Mouse (Mus musculus): ENCODE results near the gene Proser2.

The Proser2 gene

DNA sequence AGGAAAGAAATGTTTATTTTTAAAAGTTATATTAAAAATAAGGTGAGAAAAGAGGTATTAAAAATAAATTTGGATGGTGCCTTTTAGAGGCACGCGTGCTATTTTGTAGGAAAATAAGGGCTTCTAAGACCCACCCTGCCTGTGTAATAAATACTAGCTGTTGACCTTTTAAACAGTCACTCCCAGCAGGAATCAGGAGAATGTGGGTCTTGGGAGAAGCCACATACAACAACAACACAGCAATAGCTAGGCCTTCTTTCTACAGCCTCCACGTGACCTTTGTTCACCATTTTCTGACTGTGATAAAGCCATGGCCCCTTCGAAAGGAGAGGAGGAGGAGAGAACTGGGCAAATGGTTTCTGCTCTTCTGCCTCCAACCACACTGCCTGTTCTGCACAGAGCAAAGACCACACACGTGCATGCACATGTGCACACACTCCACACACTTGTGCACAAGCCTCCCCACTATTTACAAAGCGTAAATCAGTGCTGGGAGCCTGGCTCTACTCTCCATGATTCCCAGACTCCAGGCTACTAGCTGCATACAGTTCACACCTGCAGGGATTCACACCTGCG lies 57.2 kb downstream of the Proser2 start:
- no peak for DNase-seq (ENCODE audit: low read depth, low spot score)

DNA sequence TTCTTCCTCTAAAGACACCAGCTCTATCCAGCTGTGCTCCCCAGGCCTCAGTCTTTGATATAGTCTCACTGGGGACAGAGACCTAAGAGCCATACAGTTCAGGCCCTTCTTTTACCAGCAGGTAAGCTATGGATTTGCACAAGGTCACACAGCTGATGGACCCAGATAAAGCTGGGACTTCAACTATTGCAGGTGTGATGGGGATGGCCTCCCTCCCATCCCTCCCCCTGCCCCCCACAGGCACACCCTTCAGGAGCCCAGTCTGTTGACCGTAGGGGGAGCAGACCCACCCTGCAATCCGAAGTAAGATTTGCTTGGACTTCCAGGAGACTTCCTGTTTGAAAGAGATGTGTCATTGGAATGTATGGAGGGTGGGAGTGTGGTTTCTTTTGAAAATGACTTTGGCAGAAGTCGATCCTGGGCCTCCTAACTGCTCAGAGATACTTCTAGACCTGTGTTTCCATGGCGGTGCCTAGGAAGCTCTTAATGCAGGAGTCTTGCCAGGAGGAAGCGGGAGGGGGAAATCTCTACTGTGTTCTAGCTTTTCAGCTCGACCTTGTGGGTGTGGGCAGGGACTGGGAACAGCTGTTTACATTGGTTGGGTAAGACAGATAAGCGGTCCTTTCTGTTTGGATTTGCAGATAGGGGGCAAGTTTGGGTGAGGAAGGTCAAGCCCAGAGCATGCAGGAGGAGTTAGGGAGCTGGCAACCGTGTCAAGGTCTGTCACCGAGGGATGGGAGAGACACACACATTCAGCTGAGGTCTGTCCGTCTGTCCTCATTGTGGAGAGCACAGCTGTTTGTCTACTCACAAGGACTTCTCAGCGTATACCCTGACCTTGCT lies 58.2 kb downstream of the Proser2 start:
- no peak for DNase-seq (ENCODE audit: low read depth, low spot score)

DNA sequence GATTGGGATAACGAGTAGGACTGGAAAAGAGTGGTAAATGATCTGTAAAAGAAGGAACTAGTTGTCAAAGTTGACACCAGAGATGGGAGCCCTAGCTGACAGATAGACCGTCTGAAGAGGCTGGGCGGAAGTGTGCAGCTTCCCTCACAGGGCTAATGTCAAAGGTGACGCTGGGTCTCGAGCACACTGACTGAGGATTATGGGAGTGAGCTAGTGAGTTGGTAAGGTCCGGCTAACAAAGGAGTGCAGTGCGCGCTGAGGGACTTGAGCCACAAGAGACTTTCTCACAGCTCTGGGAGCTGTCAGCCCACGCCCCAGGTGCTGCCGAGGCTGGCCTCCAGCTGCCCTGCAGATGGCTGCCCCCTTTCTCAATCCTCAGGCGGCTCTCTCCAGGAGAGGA lies 59.1 kb downstream of the Proser2 start:
- DNase-seq (ENCODE audit: low read depth, low spot score), result no peak

DNA sequence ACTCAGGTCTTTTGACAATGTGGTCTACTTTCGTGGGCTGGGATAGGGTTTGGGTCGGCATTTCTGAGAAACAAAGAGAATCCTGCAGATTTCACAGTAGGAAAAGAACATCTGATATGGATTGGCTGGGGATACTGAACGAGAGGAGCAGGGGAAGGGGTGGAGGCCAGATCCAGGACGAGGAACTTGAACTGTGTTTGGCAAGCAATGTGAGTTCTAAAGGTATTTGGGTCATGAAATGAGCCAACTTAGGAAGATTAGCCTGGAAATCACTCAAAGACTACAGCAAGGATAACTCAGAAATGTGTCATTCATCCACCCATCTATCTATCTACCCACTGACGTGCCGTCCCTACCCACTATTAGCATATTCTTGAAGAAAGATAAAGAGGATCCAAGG lies 62.7 kb downstream of the Proser2 start:
- DNase-seq (ENCODE audit: low read depth, low spot score), result no peak

DNA sequence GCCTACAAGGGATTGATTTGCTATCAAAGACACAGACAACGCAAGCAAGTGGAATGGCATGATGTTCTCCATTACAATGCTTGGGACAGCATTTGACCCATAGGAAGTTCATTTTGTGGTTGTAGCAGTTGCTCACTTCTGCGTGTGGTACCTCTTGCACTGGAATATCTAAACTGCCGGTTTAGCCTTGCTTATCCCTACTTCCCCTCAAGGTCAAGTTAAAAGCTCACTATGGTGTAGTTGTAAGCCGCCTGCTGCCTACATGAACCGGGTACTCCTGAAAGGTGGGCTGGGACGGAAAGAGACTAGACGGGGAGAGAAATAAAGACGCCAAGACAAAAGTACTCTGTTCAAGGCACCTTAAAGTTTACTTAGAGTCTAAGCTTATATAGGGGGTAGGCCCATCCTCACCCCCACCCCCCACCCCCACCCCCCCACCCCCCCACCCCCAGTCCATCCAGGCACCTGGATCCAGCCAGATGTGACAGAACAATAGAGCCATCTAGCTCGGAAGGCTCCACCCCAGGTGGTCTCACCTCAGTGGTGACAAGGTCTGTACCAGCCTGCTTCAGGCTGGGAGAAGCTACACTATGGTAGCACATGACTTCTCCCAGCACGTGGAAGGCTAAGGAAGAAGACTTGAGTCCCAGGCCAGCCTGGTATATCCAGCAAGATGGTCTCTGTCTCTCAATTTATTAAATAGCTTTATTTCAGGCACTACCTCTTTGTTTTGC lies 69.8 kb downstream of the Proser2 start:
- DNase-seq (ENCODE audit: low read depth, low spot score), result no peak

DNA sequence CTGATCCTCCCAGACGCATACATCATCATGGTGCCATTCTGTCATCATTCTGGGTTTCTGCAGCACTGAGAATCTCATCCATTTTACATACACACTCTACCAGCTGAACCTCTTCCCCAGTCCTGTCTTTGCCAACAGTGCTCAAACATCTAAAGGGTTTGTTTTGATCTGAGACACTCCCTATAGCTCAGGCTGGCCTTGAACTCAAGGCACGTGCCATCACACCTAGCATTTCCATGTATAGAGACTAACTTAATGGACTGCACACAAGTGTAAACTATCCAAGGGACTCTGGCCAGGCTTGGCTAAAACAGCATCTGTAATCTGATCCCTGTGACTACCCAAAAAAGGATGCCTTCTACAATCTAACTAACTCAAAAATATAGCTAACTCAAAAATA lies 70.7 kb downstream of the Proser2 start:
- DNase-seq (ENCODE audit: low read depth, low spot score), result no peak

DNA sequence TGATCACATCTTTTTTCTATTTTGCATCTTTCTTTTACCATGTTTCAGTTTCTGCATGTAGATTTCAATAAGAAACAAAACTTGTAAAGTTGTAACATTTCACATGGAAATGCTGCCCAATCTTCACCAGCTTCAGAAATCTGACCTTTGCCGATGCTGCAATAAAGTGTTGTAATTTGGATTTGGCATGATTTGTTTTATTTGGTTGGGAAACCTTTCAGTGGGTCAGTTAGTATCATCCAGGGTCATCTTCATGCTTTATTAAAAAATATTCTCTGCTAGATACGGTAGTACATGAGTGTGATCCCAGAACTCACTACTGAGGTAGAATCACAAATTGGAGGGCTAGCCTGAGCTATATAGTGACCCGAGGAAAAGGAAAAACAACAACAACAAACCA lies 73.5 kb downstream of the Proser2 start:
- DNase-seq (ENCODE audit: low read depth, low spot score), result no peak

DNA sequence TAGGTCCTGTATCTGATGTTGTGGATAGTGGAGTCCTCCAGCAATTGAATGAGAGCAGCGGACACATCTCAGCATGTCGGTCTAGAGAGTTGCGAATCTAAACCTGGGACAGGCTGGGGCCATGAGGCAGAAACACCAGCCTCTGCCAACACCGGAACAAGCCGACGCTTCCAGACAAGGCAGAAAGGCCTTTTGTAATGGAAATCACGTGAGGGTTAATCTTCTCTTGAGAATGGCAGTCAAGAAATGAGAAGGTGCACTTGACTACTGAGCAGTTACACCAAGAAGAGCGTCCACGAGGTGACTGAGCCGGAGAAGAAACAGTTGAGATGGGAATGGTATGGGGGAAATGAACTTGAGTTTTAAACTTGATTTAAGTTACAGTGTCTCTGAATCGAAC lies 74.5 kb downstream of the Proser2 start:
- DNase-seq (ENCODE audit: low read depth, low spot score), result no peak

DNA sequence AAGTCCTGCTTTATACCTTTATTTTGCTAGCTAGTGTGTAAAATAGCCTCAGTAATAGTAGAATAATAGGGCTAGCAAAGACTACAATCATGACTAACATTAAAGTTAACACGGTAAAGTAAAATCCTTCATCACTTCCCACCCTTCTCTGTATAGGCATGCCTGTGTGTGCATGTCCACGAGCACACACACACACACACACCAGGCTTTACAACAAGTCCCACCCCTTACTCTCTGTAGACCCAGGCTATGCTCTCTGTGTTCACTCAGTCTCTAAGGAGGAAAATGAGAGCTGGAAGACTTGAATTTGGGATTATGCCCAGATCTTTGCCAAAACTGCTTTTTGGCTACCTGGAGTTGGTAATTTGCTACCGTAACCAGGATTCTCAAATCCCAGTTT lies 81.0 kb downstream of the Proser2 start:
- no peak for DNase-seq (ENCODE audit: low read depth, low spot score)

DNA sequence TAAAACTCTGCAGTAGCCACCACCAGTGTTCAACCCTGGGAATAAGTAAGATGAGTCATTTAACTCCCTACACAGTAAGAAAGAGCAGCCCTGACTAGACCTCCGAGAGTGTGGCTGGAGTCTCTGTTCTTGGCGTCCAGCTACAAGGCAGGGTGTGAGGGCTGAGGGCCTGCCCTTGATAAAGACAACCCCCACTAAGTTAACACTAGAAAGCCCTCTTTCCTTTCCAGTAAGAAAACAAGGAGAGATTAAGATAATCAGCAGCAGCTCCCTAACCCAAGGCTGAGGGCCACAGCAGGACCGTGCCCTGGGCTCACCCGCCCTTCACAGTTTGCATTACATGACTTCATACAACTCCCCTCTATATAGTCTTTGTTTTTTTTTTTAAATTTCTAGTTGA lies 81.4 kb downstream of the Proser2 start:
- DNase-seq (ENCODE audit: low read depth, low spot score), result no peak

Data from CD4-positive helper T cell, adult 2 months (primary cell).